Mouse (Mus musculus): ENCODE measurements around the gene Pnck. TPM values are rescaled to one million over a fixed set of nuclear protein-coding genes. Genes with fewer than 3 reads are reported as not detected.
A peak's percentile ranks its signal among the peaks of the same experiment; 100 is the strongest.

Gene Pnck
- polyA plus RNA-seq, 1 experiment from 2014 or later = 94.4 TPM

- no peak overlapping the region for H3K27ac ChIP-seq (replicated peaks)
- H3K9me3 ChIP-seq = no peaks in the 10 kb centered on the region
- peaks cover 25% of the 10 kb centered on the region for H3K4me1 ChIP-seq (replicated peaks)
- H3K9ac ChIP-seq = no peak overlapping the region
- H3K36me3 ChIP-seq = peaks cover 9% of the 10 kb centered on the region; the same call in 1 of the 2 replicates
- no peaks in the 10 kb centered on the region for H3K27me3 ChIP-seq
- 60% methylated on average over 4 of the region's 4 CpGs for WGBS
- ATAC-seq (ENCODE audit: low read depth) = peak; percentile 56
- no peak overlapping the region for H3K4me3 ChIP-seq
- no peak overlapping the region; the same call in 1 of the 2 replicates for H3K4me2 ChIP-seq
Measured at GRCm38 (mm10) chrX:73672031-73672431, 12.1 kb upstream of the Pnck start.

DNA sequence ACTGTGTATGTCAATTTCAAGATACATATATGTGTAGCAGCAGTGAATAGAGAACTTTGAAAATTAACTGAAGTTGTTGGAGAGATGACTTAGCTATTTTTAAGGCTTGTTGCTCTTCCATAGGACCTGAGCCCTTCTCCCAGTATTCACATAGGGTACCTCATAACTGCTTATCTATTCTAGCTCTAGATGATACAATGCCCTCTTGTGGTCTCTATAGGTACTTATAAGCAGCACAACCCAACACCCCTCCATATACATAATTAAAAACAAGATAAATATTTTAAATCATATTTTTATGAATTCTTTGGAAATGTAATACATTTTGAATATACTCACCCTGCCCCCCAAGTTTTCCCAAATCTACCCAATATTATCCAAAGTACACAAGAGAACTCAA is 3.2 kb upstream of the Pnck start:
- no peak overlapping the region for H3K4me3 ChIP-seq
- H3K9me3 ChIP-seq = no peaks in the 10 kb centered on the region
- no peak for ATAC-seq (ENCODE audit: low read depth)
- no peak overlapping the region for H3K9ac ChIP-seq
- H3K36me3 ChIP-seq = no peaks in the 10 kb centered on the region
- peaks cover 14% of the 10 kb centered on the region; the same call in 1 of the 2 replicates for H3K4me1 ChIP-seq (replicated peaks)
- no peak overlapping the region for H3K27ac ChIP-seq (replicated peaks)
- H3K27me3 ChIP-seq = no peaks in the 10 kb centered on the region
- no peak overlapping the region for H3K4me2 ChIP-seq

DNA sequence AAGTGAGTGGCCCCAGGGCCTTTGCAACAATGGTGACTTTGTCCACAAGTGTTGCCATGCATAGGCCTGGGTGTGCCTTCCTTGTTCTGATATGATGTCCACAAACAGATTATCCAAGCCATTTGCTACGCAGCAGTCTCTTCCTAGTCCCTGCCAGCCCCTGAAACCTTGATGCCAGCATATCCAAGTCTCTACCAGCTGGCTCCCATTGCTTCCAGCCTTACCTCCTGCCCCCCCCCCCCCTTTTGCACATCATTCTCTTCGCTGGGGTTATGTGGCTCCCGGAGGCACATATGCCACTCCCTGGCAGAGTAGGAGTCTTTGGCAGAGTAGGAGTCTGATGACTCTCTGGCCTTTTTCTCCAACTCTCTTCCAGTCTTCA is 358 bp upstream of the Pnck start:
- Histone ChIP-seq H3K4me3 (peak overlapping the region; percentile 50), H3K4me1 (replicated peaks) (peaks cover 14% of the 10 kb centered on the region; the same call in 1 of the 2 replicates), H3K36me3 (no peaks in the 10 kb centered on the region), H3K9ac (peak overlapping the region; percentile 73), H3K4me2 (peak overlapping the region; percentile 63), H3K27ac (replicated peaks) (peak overlapping the region; percentile 59), H3K9me3 (no peaks in the 10 kb centered on the region), H3K27me3 (no peaks in the 10 kb centered on the region)
- 63% methylated on average over 3 of the region's 3 CpGs for WGBS
- ATAC-seq (ENCODE audit: low read depth) = peak; percentile 22; the same call in 1 of the 2 replicates

DNA sequence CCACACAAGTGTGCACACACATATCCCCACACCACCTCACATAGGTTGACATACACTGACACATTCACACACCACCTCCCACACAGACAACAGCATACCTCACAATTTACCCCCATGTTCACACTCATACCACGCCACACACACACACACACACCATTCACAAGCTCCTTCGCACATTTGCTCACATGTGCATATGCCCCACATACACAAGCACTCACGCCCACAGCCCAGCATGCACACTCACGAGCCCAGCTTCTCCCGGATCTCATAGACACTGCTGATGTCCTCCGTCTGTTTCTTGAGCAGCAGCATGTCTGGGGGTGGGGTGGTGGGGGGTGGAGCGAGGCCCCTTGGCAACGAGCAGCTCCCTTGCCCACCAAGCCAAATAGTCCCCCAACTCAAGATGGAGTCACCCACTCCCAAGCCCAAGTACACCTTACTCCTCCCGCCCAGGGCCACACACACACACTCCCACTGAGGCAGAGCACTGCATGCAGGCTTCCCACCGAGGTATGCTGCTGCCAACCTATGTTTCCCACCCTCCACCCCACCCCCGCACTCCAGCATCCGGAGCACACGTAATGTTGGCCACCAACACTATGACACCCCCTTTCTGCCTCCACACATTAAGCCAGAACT is 862 bp downstream of the Pnck start:
- Histone ChIP-seq H3K4me3 (peak overlapping the region; percentile 50), H3K9me3 (no peaks in the 10 kb centered on the region), H3K9ac (peak overlapping the region; percentile 73), H3K27ac (replicated peaks) (no peak overlapping the region), H3K4me1 (replicated peaks) (peaks cover 14% of the 10 kb centered on the region; the same call in 1 of the 2 replicates), H3K27me3 (no peaks in the 10 kb centered on the region), H3K4me2 (peak overlapping the region; percentile 63), H3K36me3 (no peaks in the 10 kb centered on the region)
- 63% methylated on average over 13 of the region's 13 CpGs for WGBS
- ATAC-seq (ENCODE audit: low read depth) = peak; percentile 49

DNA sequence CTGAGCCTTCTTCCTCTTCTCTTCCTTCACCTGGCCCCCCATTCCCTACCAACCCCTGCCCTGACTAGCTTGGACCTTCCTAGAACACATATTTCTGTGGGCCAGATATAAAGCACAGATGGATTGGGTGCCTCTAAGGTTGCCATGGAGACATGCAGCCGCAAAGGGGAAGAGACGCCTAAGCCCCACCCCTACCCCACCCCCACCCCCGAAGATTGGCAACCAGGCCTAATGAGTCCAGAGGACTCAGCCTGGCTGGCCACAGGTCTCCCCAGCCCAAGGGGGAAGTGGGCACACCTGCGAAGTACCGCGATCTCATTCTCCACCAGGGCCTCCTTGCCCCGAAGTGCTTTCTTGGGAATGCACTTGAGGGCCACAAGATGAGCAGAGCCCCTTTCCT is 1.5 kb downstream of the Pnck start:
- peaks cover 14% of the 10 kb centered on the region; the same call in 1 of the 2 replicates for H3K4me1 ChIP-seq (replicated peaks)
- H3K4me2 ChIP-seq = peak overlapping the region; percentile 63
- H3K9me3 ChIP-seq = no peaks in the 10 kb centered on the region
- H3K27me3 ChIP-seq = no peaks in the 10 kb centered on the region
- H3K36me3 ChIP-seq = no peaks in the 10 kb centered on the region
- 47% methylated on average over 7 of the region's 7 CpGs for WGBS
- no peak overlapping the region for H3K27ac ChIP-seq (replicated peaks)
- H3K4me3 ChIP-seq = peak overlapping the region; percentile 50
- no peak for ATAC-seq (ENCODE audit: low read depth)
- 0 out of 2 replicates have a peak overlapping the region, but pooled peaks have one; percentile 73 for H3K9ac ChIP-seq

- no peaks in the 10 kb centered on the region for H3K9me3 ChIP-seq
- no peak overlapping the region for H3K4me3 ChIP-seq
- H3K36me3 ChIP-seq = no peaks in the 10 kb centered on the region
- H3K9ac ChIP-seq = no peak overlapping the region
- no peaks in the 10 kb centered on the region for H3K27me3 ChIP-seq
- no peak overlapping the region for H3K4me2 ChIP-seq
- peaks cover 14% of the 10 kb centered on the region; the same call in 1 of the 2 replicates for H3K4me1 ChIP-seq (replicated peaks)
- 79% methylated on average over 3 of the region's 3 CpGs for WGBS
- no peak overlapping the region for H3K27ac ChIP-seq (replicated peaks)
- no peak for ATAC-seq (ENCODE audit: low read depth)
Measured at GRCm38 (mm10) chrX:73655529-73655928, 4.4 kb downstream of the Pnck start.

- H3K36me3 ChIP-seq = no peaks in the 10 kb centered on the region
- peaks cover 10% of the 10 kb centered on the region; the same call in 1 of the 2 replicates for H3K4me1 ChIP-seq (replicated peaks)
- H3K4me3 ChIP-seq = no peak overlapping the region
- no peak overlapping the region for H3K9ac ChIP-seq
- H3K4me2 ChIP-seq = no peak overlapping the region
- no peaks in the 10 kb centered on the region for H3K27me3 ChIP-seq
- H3K27ac ChIP-seq (replicated peaks) = no peak overlapping the region
- peak; percentile 49 for ATAC-seq (ENCODE audit: low read depth)
- H3K9me3 ChIP-seq = no peaks in the 10 kb centered on the region
- WGBS = 14% methylated on average over 6 of the region's 6 CpGs
Measured at GRCm38 (mm10) chrX:73654177-73654576, 5.7 kb downstream of the Pnck start.

- H3K4me3 ChIP-seq = no peak overlapping the region
- H3K9me3 ChIP-seq = no peaks in the 10 kb centered on the region
- no peak overlapping the region for H3K9ac ChIP-seq
- H3K27me3 ChIP-seq = no peaks in the 10 kb centered on the region
- H3K27ac ChIP-seq (replicated peaks) = no peak overlapping the region
- WGBS = 87% methylated on average over 6 of the region's 6 CpGs
- H3K36me3 ChIP-seq = no peaks in the 10 kb centered on the region
- H3K4me2 ChIP-seq = no peak overlapping the region
- peaks cover 2% of the 10 kb centered on the region; the same call in 1 of the 2 replicates for H3K4me1 ChIP-seq (replicated peaks)
- ATAC-seq (ENCODE audit: low read depth) = no peak
Measured at GRCm38 (mm10) chrX:73653392-73653791, 6.5 kb downstream of the Pnck start.

DNA sequence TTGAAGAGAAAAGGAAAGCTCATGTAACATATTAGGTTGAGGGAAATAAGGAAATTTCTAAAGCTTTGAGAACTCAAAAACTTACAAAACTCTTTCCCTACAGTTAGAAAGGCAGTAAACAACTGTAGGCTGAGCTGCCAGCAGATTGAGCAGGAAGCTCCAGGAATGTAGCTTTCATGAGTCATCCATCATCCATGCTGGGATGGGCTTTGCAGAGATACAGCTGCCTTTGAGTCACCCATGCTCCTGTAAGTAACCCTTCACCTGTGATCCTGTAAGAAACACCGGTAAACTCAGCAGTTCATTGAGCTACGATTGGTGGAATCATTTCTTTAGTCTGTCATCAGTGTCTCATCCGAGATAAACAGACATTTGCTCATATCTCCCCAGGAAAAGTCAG is 9.0 kb downstream of the Pnck start:
- no peak for ATAC-seq (ENCODE audit: low read depth)
- Histone ChIP-seq H3K9ac (no peak overlapping the region), H3K9me3 (no peaks in the 10 kb centered on the region), H3K4me3 (no peak overlapping the region), H3K27me3 (no peaks in the 10 kb centered on the region), H3K27ac (replicated peaks) (no peak overlapping the region), H3K36me3 (no peaks in the 10 kb centered on the region), H3K4me2 (no peak overlapping the region), H3K4me1 (replicated peaks) (no peaks in the 10 kb centered on the region)
- WGBS = 76% methylated on average over 3 of the region's 3 CpGs

GRCm38 (mm10) chrX:73645121-73645520 is 14.8 kb downstream of the Pnck start:
- no peaks in the 10 kb centered on the region for H3K36me3 ChIP-seq
- H3K9ac ChIP-seq = no peak overlapping the region
- H3K4me2 ChIP-seq = no peak overlapping the region
- H3K27me3 ChIP-seq = peaks cover 18% of the 10 kb centered on the region
- no peak for ATAC-seq (ENCODE audit: low read depth)
- WGBS = 31% methylated on average over 4 of the region's 4 CpGs
- H3K9me3 ChIP-seq = no peaks in the 10 kb centered on the region
- no peak overlapping the region for H3K4me3 ChIP-seq
- H3K4me1 ChIP-seq (replicated peaks) = 0 out of 2 replicates have a peak, but pooled peaks cover under 1% of the 10 kb centered on the region
- H3K27ac ChIP-seq (replicated peaks) = no peak overlapping the region

DNA sequence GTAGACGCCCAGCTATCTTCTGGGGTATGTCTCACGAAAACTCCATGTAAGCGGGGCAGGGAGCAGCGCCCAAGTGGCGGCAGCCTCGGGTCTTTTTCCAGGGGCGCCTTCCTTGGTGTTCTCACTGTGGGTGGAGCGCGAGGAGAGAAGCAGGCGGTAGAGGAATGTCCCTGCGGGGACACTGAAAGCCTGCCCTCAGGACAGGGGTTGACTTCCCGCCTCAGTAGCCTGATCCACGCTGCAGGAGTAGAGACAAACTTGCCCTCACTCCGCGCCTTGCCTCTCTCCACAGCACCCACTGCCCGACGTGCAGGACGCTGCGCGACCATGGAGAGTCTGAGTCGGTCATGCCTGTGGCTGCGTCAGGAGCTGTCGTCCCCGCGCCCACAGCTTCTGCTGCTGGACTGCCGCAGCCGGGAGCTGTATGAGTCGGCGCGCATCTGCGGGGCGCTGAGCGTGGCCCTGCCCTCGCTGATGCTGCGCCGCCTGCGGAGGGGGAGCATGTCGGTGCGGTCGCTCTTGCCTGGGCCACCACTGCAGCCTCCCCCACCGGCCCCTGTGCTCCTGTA is 19.9 kb downstream of the Pnck start:
- WGBS = 22% methylated on average over 40 of the region's 41 CpGs
- Histone ChIP-seq H3K27ac (replicated peaks) (no peak overlapping the region), H3K4me3 (peak overlapping the region; percentile 33), H3K4me2 (peak overlapping the region; percentile 56), H3K4me1 (replicated peaks) (peaks cover 15% of the 10 kb centered on the region), H3K9ac (0 out of 2 replicates have a peak overlapping the region, but pooled peaks have one; percentile 26), H3K36me3 (no peaks in the 10 kb centered on the region), H3K27me3 (peaks cover 66% of the 10 kb centered on the region), H3K9me3 (no peaks in the 10 kb centered on the region)
- peak; percentile 46 for ATAC-seq (ENCODE audit: low read depth)

- Histone ChIP-seq H3K27ac (replicated peaks) (no peak within 1 kb of the TSS), H3K27me3 (peaks cover 74% of the 10 kb centered on the region), H3K9me3 (no peaks in the 10 kb centered on the region), H3K4me2 (peak within 1 kb of the TSS; percentile 56), H3K4me3 (peak within 1 kb of the TSS; percentile 33), H3K36me3 (no peaks in the 10 kb centered on the region), H3K9ac (0 out of 2 replicates have a peak within 1 kb of the TSS, but pooled peaks have one; percentile 26), H3K4me1 (replicated peaks) (peaks cover 15% of the 10 kb centered on the region)
- ATAC-seq (ENCODE audit: low read depth) = peak; percentile 67
- 19% methylated on average over 23 of the region's 28 CpGs for WGBS
Measured at GRCm38 (mm10) chrX:73639255-73639675, 20.7 kb downstream of the Pnck start, which contains the start of gene Dusp9. Dusp9 (plus strand) TSS chrX:73639419.

Data from neural tube, embryonic 13.5 days (tissue).